Mouse (Mus musculus) retina, postnatal 1 day (tissue): ENCODE measurements around the gene Prdx5.

Experiments
- DNase-seq: peaks from one replicate; pipeline ENCODE4 v3.0.0-alpha.2; 2012

Gene Prdx5

DNA sequence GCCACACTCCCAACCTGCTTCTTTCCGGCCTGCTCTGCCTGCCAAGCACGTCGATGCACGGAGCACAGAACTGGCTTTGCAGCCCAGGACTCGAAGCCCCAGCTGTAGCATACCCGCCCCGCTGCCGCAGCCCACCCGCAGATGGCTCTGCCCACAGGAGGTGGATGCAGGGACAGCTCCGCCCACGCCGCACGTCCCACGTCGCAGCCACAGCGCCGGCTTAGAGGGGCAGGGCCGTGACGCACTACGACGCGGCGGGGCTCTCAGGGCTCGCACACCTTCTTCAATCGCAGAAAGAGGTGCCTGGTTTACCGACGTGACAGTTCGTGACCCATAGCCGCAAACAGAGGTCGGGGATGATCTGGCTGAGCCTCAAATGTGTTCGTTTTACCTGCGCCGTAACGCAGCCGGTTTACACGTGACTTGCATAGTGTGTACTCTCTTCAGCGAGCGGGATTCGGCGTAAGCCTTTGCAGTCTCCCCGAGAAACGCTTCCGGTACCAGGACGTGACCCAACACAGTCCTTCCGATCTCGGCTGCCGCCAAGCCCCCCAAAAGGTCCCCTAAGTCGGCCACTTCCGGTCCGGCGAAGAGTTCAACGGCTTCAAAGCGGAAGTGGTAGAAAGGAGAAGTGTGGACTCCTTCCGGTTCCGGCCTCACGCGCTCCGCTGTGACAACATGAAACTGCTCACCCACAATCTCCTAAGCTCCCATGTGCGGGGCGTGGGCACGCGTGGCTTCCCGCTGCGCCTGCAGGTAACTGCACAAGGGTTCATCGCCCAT is at the start of gene Prdx5, which contains the start of gene Trmt112:
Gene Prdx5, minus strand, starts transcription at position 600 of the 783 bp plus-strand sequence.
Gene Trmt112, plus strand, starts transcription at position 192 of the 783 bp plus-strand sequence.
- DNase-seq = peak; percentile 98

- DNase-seq = no peak
These were observed 46.6 kb upstream of the Prdx5 start for GRCm38 (mm10) chr19:6956461-6956860.

DNA sequence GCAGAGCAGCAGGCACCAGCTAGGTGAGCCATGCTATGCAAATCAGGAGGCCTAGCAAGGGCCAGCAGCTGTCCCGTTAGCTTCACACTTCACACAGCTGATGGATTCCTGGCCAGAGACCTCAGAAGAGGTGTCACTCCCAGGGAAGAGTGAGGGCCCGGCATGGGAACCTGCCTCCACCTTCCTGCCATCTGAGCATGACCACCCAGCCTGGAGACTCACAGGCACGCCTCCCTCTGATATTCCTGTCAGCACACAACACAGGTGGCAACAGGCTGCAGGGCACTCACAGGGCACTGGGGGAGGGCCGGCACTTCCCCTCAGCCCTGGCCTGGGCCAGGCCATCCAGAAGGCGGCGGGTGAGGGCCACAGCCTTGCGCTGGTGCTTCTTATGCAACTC is 45.5 kb upstream of the Prdx5 start:
- DNase-seq = no peak

GRCm38 (mm10) chr19:6954046-6954445 is 44.1 kb upstream of the Prdx5 start:
- peak; percentile 42 for DNase-seq

DNA sequence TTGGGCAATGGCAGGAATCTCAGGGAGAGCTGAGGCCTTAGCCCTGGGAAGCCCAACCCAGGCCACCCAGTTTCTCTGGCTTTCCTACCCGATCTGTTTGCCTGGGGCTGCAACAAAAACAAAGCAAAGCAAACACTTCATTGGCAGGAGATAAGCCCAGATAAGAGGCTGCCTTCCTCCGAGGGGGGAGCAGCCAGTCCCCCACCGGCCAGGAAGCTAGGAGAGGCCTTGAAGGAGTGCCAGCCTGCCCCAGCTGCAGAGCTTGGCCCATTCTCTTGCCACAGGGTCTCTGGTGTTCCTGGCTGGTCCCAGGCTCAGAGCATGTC is 42.8 kb upstream of the Prdx5 start:
- no peak for DNase-seq

DNA sequence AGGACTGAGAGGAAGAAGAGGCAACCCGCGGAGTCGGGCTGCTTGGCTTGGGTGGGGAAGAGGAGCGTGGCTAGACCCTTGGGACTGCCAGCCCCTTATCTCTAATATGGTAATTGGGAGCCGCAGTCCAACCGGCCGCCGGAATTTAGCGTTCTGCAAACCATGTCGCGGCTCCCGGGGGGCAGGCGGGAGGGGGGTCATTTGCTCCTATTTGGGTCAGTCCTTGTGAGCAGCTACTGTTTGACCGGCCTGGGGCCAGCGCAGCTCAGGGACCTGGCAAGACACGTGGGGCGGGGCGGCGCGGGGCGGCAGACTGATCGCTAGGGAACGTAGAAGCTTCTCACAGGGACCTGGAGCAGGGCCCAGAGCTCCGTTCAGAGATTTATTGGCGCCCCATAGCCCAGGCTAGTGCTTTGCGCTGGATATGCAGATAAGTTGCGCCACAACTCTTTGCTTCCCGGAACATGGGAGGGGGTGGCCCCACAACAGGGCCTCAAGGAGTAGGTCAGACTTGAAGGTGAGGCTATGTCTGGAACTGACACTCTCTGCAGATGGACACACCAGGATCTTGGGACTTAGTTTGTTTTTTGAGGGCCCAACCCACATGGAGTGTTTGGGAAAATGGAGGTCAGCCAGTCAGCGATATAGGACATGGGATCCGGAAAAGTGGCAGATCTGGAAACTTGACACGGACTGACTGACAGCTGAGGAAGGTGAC is 42.2 kb upstream of the Prdx5 start:
- peak; percentile 80 for DNase-seq

DNA sequence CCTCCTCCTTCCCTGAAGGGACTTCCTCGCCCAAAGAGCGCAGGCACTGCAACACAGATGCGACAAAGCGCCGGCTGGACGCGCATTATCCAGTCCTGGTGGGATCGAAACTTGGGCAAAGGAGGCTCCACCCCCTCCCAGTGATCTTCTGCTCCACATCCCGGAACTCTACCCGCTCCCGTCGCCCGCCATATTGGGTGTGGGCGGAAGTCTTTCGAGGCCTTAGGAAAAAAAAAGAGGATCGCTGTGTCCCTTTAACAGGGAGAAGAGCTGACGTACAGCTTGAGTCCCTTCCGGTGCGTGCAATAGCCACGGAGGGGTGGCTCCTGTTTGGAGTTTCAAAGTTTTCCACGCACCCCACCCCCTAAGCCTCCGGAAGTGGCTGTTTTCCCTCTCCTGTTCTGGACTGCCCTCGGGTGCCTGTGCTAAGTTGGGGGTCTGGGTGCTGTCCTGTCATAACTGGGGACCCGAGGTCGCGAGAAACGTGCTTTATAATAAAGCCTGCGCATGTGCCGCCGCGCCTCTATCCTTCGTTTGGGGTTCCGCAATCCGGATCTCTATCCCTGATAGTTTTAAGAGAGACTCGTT is 41.6 kb upstream of the Prdx5 start:
- DNase-seq = peak; percentile 97

GRCm38 (mm10) chr19:6950613-6951153 is 40.8 kb upstream of the Prdx5 start:
- DNase-seq = peak; percentile 83

DNA sequence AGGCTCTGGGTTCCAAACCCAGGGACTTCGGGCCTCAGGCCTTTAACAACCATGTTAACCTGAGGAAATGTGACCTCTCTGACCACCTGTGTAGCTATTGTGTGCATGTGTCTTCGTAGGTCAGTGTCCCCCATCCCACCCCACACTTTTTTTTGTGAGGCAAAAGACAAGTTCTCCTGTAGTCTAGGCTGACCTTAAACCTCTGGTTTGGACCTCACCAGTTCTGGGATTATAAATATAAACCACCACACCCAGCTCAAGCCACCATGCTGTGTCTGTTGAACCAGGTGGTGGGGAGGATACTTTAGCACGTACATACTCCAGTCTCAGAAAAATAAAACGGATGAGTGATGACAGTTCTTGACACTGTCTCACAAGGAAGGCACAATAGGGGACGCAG is 40.0 kb upstream of the Prdx5 start:
- no peak for DNase-seq

DNA sequence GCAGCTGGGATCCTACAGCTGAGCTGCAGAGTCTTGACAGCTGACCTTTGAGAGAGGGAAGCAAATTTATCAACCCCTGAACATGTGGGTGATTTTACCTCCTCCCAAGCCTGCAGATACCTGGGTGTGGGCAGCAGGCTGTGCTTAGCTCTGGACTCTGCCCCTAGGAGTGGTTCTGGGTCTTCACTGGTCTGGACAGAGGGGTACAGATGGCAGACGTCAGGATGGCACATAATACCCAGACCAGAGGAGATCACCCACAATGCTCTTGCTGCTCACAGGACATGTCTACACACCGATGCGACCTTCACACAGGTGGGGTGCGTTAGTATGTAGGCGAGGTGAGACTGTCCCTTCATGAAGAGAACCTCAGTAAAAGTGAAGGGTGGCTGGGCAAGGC is 39.6 kb upstream of the Prdx5 start:
- DNase-seq = no peak

GRCm38 (mm10) chr19:6948186-6948585 is 38.3 kb upstream of the Prdx5 start:
- no peak for DNase-seq

GRCm38 (mm10) chr19:6947742-6948141 is 37.8 kb upstream of the Prdx5 start:
- DNase-seq = no peak

GRCm38 (mm10) chr19:6943709-6944108 is 33.8 kb upstream of the Prdx5 start:
- no peak for DNase-seq

GRCm38 (mm10) chr19:6942764-6943163 is 32.9 kb upstream of the Prdx5 start:
- DNase-seq = no peak

DNA sequence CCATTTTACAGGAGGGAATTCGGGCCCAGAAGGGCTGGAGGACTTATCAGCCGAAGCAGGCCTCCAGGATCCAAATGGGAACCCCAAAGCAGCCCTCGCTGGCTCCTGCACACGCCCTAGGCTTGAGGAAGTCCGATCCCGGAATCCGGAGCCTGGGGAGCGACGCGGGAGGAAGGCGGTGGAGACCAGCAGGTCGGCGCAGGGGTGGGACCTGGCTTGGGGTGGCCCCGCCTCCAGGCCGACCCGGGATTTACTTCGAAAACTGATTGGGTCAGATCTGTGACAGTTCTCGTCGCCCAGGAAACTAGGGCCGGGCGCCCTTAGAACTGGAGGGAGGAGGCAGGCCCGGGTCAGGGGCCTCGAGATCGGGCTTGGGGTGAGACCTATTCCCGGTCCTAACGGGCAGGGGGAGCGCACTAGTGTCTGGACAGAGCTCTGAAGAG is 32.4 kb upstream of the Prdx5 start, which contains the start of gene Gpr137:
Gene Gpr137, minus strand, starts transcription at position 232 of the 443 bp plus-strand sequence.
- peak; percentile 95 for DNase-seq

GRCm38 (mm10) chr19:6941372-6942248 is 31.7 kb upstream of the Prdx5 start, which contains the start of gene Bad:
TSS of gene Bad (plus strand) at chr19:6941861.
- peak; percentile 95 for DNase-seq

GRCm38 (mm10) chr19:6940396-6941351 is 30.8 kb upstream of the Prdx5 start:
- DNase-seq = no peak

GRCm38 (mm10) chr19:6939106-6940002 is 29.4 kb upstream of the Prdx5 start:
- DNase-seq = no peak

- DNase-seq = no peak
These were observed 27.9 kb upstream of the Prdx5 start for GRCm38 (mm10) chr19:6937541-6938465.
